Mouse (Mus musculus) liver, embryonic 14.5 days (tissue): ENCODE data around the gene Ttc37.

Experiments used
- CTCF ChIP-seq: IDR thresholded peaks from 2 replicates; pipeline ENCODE4 v1.5.1; 2016; ENCODE audit warnings: antibody characterized with exemption, low read depth, control low read depth
- EP300 ChIP-seq: IDR thresholded peaks from 2 replicates; pipeline ENCODE4 v1.6.1; 2016; ENCODE audit warnings: antibody characterized with exemption, low read depth

DNA sequence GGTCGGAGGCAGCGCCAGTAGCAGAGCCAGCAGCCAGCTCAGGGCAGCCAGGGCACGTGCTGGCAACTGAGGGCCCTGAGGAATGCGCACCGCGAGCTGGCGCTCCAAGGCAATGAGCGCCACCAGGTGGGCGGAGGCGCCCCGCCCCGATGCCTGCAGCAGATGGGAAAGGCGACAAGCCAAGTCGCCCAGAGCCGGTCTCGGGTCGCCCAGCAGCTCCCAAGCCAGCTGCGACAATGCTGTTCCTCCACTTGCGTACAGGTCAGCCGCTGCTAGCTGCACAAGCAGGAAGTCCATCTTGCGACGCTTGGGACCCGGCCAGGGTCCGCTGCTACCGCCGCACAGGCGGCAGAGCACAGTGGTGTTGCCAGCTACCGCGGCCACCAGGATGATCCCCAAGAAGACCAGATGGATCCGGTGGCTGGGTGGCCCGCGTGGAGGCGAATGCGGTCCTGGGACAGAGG, 42.2 kb upstream of the Ttc37 start:
- TF ChIP-seq CTCF (peak; percentile 89), EP300 (no peak)
